Mouse (Mus musculus) liver, adult 2 months (tissue): ENCODE measurements around the gene Hypm. TPM values are rescaled to one million over a fixed set of nuclear protein-coding genes. Genes with fewer than 3 reads are reported as not detected.

ENCODE experiments used
- DNase-seq: peaks from one replicate; pipeline ENCODE4 v3.0.0-alpha.2; 2011; ENCODE audit warnings: low read depth, low spot score; ENCODE audit errors: extremely low read depth
- H3K27ac ChIP-seq: fragments of 200-500 bp; replicated peaks from 2 replicates; pipeline ENCODE4 v1.5.1; 2012; ENCODE audit warnings: low read depth, mild to moderate bottlenecking, control low read depth, inconsistent platforms, low read length; ENCODE audit not compliant: insufficient read depth
- H3K27me3 ChIP-seq: fragments of 200-500 bp; 2 replicates; pipeline ENCODE4 v1.6.1; 2012; ENCODE audit warnings: mild to moderate bottlenecking, moderate library complexity, low read length, inconsistent platforms; ENCODE audit not compliant: control insufficient read depth, insufficient read depth
- H3K36me3 ChIP-seq: fragments of 200-500 bp; 2 replicates; pipeline ENCODE4 v1.6.1; 2012; ENCODE audit warnings: low read length, inconsistent platforms; ENCODE audit not compliant: control insufficient read depth, insufficient read depth
- H3K4me1 ChIP-seq: fragments of 200-500 bp; 2 replicates; pipeline ENCODE4 v1.6.1; 2011; ENCODE audit warnings: low read length; ENCODE audit not compliant: control insufficient read depth, insufficient read depth
- H3K4me3 ChIP-seq: fragments of 200-500 bp; 2 replicates; pipeline ENCODE4 v1.5.1; 2011; ENCODE audit warnings: low read depth, mild to moderate bottlenecking, control low read depth, low read length, moderate library complexity; ENCODE audit not compliant: insufficient read depth
- H3K79me2 ChIP-seq: fragments of 200-500 bp; 2 replicates; pipeline ENCODE4 v1.6.1; 2012; ENCODE audit warnings: inconsistent platforms, mild to moderate bottlenecking, low read length, moderate library complexity; ENCODE audit not compliant: control insufficient read depth, insufficient read depth
- H3K9ac ChIP-seq: fragments of 200-500 bp; 2 replicates; pipeline ENCODE4 v1.6.1; 2012; ENCODE audit warnings: low read depth, mild to moderate bottlenecking, control low read depth, inconsistent platforms, low read length
- CTCF ChIP-seq: fragments of 200-500 bp; IDR thresholded peaks from 2 replicates; pipeline ENCODE4 v1.5.1; 2011; ENCODE audit warnings: low read depth, low read length, control low read depth
- POLR2A ChIP-seq: fragments of 200-500 bp; IDR thresholded peaks from 2 replicates; pipeline ENCODE4 v1.6.1; 2011; ENCODE audit warnings: low read length, control low read depth; ENCODE audit not compliant: insufficient read depth; ENCODE audit errors: extremely low read depth
- WGBS: fragments of 180-500 bp; shearing (Covaris S2); methylation state at CpG from one replicate; pipeline ENCODE4 v1.1.7; 2018; 5-methylcytosine and 5-hydroxymethylcytosine counted together
- polyA plus RNA-seq: library from polyadenylated mRNA; depleted of rRNA; stranded (reverse); fragments of >200 nt; gene quantifications from 2 replicates; pipeline ENCODE4 v1.2.3, GENCODE M21; 2012; rRNA removed
- total RNA-seq: library from RNA; depleted of rRNA; stranded (reverse); fragments of >200 nt; gene quantifications from 2 replicates; pipeline ENCODE4 v1.2.3, GENCODE M21; 2014; rRNA removed

Gene Hypm
- total and polyA plus RNA-seq, 2 experiments = 0.83 TPM; not detected in 1

DNA sequence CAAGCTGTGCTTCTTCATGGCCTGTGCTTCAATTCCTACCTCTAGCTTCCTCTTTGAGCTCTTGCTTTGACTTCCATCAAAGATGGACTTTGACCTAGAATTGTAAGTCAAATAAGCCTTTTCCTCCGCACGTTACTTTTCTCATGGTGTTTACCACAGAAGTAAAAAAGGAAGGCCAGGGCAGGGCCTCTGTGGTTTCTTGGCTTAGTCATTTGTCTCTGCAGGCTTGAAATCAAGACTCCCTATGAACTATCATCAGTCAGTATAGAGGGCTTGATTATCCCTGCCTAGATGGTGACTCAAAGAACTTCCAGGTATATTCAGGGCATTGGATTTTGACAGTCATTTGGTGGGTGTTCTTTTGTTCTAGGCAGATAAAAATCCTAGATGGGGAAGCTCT lies 28.8 kb downstream of the Hypm start:
- Histone ChIP-seq H3K27me3 (no peaks in the 10 kb centered on the region), H3K36me3 (no peaks in the 10 kb centered on the region), H3K4me1 (no peaks in the 10 kb centered on the region), H3K79me2 (no peaks in the 10 kb centered on the region), H3K27ac (no peak overlapping the region), H3K9ac (no peak overlapping the region), H3K4me3 (no peak overlapping the region)
- DNase-seq = no peak
- TF ChIP-seq CTCF = no peak
- no peak for TF ChIP-seq POLR2A
- 67% methylated on average over 2 of the region's 2 CpGs for WGBS

DNA sequence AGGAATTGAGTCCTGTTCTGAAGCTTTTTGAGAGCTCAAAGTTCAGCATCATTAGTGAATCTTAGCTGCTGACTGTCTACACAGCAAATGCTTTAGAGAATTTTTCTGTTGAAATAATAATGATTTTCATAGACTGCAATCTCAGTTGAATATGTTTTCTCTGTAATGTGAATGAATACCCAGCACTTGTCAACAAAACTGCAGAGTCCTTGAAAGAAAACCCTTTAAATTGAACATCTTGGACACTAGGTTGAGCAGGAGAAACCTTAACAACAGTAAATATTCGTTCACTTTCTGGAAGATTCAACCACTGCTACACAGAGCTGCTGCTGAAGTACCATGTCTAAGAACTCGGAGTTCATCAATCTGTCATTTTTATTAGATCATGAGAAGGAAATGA lies 38.6 kb downstream of the Hypm start, which contains the start of gene Sytl5:
Gene Sytl5, plus strand, starts transcription at position 301 of the 400 bp plus-strand sequence.
- no peaks in the 10 kb centered on the region for H3K36me3 ChIP-seq
- H3K27ac ChIP-seq = no peak within 1 kb of the TSS
- TF ChIP-seq POLR2A (no peak), CTCF (no peak)
- no peak within 1 kb of the TSS for H3K4me3 ChIP-seq
- WGBS = 80% methylated on average over 2 of the region's 2 CpGs
- DNase-seq = no peak
- no peaks in the 10 kb centered on the region for H3K4me1 ChIP-seq
- H3K27me3 ChIP-seq = no peaks in the 10 kb centered on the region
- no peaks in the 10 kb centered on the region for H3K79me2 ChIP-seq
- no peak within 1 kb of the TSS for H3K9ac ChIP-seq

Other genes starting within 250 kb of the Hypm start
- 89.1 and 94.1 TPM in 2 replicates for gene Dynlt3, start 183.9 kb upstream of the Hypm start, total RNA-seq
- 10.3 and 29.0 TPM in 2 replicates for gene Dynlt3, start 183.9 kb upstream of the Hypm start, polyA plus RNA-seq
- 0.37 and 0.67 TPM in 2 replicates for gene H2al3, start 2.8 kb downstream of the Hypm start, total RNA-seq
- gene H2al3, start 2.8 kb downstream of the Hypm start, polyA plus RNA-seq = 0.47 TPM in 1 of 2 replicates, not detected in the other
- gene Sytl5, start 38.7 kb downstream of the Hypm start, total RNA-seq = 2.3 and 5.4 TPM in 2 replicates
- gene Sytl5, start 38.7 kb downstream of the Hypm start, polyA plus RNA-seq = 0.31 and 0.60 TPM in 2 replicates